Mouse (Mus musculus) forebrain, embryonic 13.5 days (tissue): ENCODE results near the gene Rorc. TPM values are rescaled to one million over a fixed set of nuclear protein-coding genes. Genes with fewer than 3 reads are reported as not detected.

Experiments used
- ATAC-seq: fragments of 200-750 bp; cut with Nextera tagmentation; 2 replicates; pipeline ENCODE4 v1.8.0; 2017
- H3K27ac ChIP-seq: fragments of 300-500 bp; sonication (generic); 2 replicates; pipeline ENCODE4 v1.5.1; 2015; ENCODE audit warnings: inconsistent platforms, mild to moderate bottlenecking, moderate library complexity
- H3K27me3 ChIP-seq: fragments of 300-500 bp; sonication (generic); 2 replicates; pipeline ENCODE4 v1.6.1; 2015; ENCODE audit warnings: mild to moderate bottlenecking, inconsistent platforms
- H3K36me3 ChIP-seq: fragments of 300-500 bp; sonication (generic); 2 replicates; pipeline ENCODE4 v1.6.1; 2015; ENCODE audit warnings: mild to moderate bottlenecking, inconsistent platforms; ENCODE audit not compliant: poor library complexity, severe bottlenecking
- H3K4me1 ChIP-seq: fragments of 300-500 bp; sonication (generic); 2 replicates; pipeline ENCODE4 v1.6.1; 2015; ENCODE audit warnings: inconsistent platforms
- H3K4me2 ChIP-seq: fragments of 300-500 bp; sonication (generic); 2 replicates; pipeline ENCODE4 v1.6.1; 2015; ENCODE audit warnings: inconsistent platforms, mild to moderate bottlenecking, moderate library complexity
- H3K4me3 ChIP-seq: fragments of 300-500 bp; sonication (generic); 2 replicates; pipeline ENCODE4 v1.5.1; 2015; ENCODE audit warnings: mild to moderate bottlenecking, inconsistent platforms
- H3K9ac ChIP-seq: fragments of 300-500 bp; sonication (generic); 2 replicates; pipeline ENCODE4 v1.6.1; 2015; ENCODE audit warnings: mild to moderate bottlenecking, inconsistent platforms
- H3K9me3 ChIP-seq: fragments of 300-500 bp; sonication (generic); replicated peaks from 2 replicates; pipeline ENCODE4 v1.6.1; 2016; ENCODE audit warnings: inconsistent platforms
- WGBS: fragments of 180-500 bp; shearing (Covaris S2); methylation state at CpG from one replicate; pipeline ENCODE4 v1.1.7; 2015; 5-methylcytosine and 5-hydroxymethylcytosine counted together
- polyA plus RNA-seq: library from polyadenylated mRNA; unstranded; fragments of >200 nt; fragmentation: Nextera tagmentation; extraction: Ambion mirVana; gene quantifications from 2 replicates; pipeline ENCODE4 v1.2.1, GENCODE M21; 2015

Rorc gene
- polyA plus RNA-seq, 1 experiment from 2014 or later = 1.7 TPM

DNA sequence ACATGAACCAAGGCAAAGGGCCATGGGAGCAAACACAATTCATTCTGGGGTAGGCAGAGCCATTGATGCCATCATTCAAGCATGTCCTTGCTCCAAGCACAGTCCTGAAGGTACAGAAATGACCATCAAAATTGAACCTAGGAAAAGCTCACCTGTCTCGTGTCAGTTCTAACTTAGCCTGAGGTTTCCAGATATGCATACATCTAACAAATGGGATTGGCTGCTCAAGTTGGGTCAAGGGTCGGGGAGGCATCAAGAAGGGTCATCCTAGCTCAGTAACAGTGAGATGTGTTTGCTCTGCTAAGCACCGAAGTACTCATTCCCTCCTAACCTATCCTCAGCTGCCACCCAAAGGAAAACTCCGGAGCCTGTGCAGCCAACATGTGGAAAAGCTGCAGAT is 24.3 kb downstream of the Rorc start:
- no peaks in the 10 kb centered on the region for H3K9me3 ChIP-seq
- H3K4me1 ChIP-seq = peaks cover 21% of the 10 kb centered on the region
- H3K27ac ChIP-seq = no peak overlapping the region
- H3K27me3 ChIP-seq = peaks cover 18% of the 10 kb centered on the region
- no peaks in the 10 kb centered on the region for H3K36me3 ChIP-seq
- H3K9ac ChIP-seq = no peak overlapping the region
- H3K4me3 ChIP-seq = no peak overlapping the region
- WGBS = 89% methylated on average over 4 of the region's 4 CpGs
- H3K4me2 ChIP-seq = no peak overlapping the region
- no peak for ATAC-seq

DNA sequence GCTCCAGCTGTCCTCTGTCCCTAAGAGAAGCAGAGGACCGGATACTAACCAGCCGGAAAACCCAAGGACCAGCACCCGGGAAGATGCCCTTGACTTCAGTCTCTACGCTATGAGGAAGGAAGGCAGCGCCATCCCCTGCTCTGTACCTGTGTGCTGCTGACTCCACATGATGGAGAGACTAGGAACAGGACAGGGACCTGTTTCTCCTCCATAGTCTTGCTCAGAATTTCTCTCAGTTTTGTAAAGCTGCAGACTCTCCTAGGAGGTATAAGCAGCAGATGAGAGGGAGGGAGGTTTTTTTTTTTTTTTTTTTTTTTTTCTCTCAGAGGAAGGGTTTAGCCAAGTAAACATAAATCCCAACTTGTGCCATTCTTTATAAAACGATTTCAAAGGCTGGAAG is 25.6 kb downstream of the Rorc start, which contains the start of gene Lingo4:
Lingo4 (plus strand) TSS at position 301 of the 400 bp plus-strand sequence.
- Histone ChIP-seq H3K9me3 (no peaks in the 10 kb centered on the region), H3K36me3 (no peaks in the 10 kb centered on the region), H3K27ac (no peak within 1 kb of the TSS), H3K4me3 (peak within 1 kb of the TSS; percentile 37), H3K4me1 (peaks cover 21% of the 10 kb centered on the region), H3K9ac (peak within 1 kb of the TSS; percentile 71), H3K27me3 (peaks cover 18% of the 10 kb centered on the region), H3K4me2 (peak within 1 kb of the TSS; percentile 65)
- 75% methylated on average over 6 of the region's 6 CpGs for WGBS
- no peak for ATAC-seq

DNA sequence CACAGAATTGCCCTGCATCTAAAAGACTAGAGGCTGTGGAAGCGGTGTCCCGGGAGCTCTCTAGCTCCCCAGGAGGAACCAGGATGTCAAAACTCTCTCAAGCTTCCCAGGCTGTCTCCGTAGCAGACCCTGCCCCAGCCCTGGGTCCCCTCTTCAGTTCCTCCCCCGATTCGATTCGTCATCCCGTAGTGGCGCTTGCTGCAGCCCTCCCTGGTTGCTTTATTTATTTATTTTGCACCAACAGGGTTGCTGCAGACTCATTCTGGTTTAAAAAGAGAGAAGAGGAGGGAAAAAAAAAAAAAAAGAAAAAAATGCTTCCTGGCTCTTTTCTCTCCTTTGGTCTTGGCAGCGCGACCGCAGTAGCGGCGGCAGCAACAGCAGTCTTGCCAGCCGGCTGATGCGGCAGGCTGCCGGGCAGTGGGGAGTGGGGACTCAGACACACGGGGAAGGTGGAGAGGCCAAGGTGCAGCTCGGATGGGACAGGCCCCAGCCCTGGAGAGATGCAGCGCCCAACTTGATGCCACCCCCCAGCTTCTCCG is 26.4 kb downstream of the Rorc start:
- WGBS = 2% methylated on average over 20 of the region's 20 CpGs
- H3K27me3 ChIP-seq = peaks cover 18% of the 10 kb centered on the region

DNA sequence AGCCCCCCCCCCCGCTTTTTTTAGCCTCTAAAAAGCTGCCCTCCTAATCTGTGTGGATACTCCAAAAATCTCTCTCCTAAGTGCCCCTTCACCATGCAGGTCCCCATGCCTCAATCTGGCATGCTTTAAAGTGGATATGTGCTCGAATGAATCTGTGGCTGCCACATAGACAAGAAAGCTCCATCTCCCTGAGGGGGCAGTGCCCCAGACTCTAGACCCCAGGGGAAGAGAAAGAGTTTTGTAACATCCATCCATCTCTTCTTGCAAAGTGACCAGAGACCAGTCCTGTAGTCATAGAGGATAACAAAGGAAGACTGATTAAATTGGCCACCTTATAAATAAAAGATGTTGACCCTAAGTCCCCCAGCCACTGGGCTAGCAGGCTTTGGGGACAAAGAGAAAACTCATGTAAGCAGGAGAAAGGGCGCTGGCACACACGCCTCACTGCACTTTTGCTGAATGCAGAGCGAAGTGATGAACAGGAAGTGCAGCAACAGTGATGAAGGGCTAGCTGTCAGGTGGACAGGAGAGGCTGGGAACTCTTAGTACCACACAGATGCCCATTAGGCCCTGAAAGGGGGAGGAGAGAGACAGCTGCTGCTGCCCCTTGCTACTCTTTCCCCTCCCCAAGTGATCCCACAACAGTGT is 27.2 kb downstream of the Rorc start:
- Histone ChIP-seq H3K4me3 (peak overlapping the region; percentile 37), H3K27me3 (peaks cover 18% of the 10 kb centered on the region), H3K36me3 (no peaks in the 10 kb centered on the region), H3K4me1 (peaks cover 34% of the 10 kb centered on the region), H3K4me2 (peak overlapping the region; percentile 65), H3K27ac (no peak overlapping the region), H3K9me3 (no peaks in the 10 kb centered on the region), H3K9ac (peak overlapping the region; percentile 71)
- WGBS = 10% methylated on average over 5 of the region's 5 CpGs
- ATAC-seq = peak; percentile 5; the same call in 1 of the 2 replicates

More for the DNA sequence above, 26.4 kb downstream of the Rorc start:
- ATAC-seq = peak; percentile 85
- Histone ChIP-seq H3K9me3 (no peaks in the 10 kb centered on the region), H3K27ac (no peak overlapping the region), H3K4me3 (peak overlapping the region; percentile 37), H3K4me1 (peaks cover 26% of the 10 kb centered on the region), H3K36me3 (no peaks in the 10 kb centered on the region), H3K4me2 (peak overlapping the region; percentile 65), H3K9ac (peak overlapping the region; percentile 71)

DNA sequence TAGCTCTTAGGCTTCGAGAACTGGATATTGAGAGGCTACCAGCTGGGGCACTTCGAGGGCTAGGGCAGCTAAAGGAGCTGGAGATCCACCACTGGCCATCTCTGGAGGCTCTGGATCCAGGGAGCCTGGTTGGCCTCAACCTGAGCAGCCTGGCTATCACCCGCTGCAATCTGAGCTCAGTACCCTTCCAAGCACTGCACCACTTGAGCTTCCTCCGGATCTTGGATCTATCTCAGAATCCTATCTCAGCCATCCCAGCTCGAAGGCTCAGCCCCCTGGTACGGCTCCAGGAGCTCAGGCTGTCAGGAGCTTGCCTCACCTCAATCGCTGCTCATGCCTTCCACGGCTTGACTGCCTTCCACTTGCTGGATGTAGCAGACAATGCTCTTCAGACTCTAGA is 29.9 kb downstream of the Rorc start:
- no peak overlapping the region for H3K27ac ChIP-seq
- no peak overlapping the region for H3K4me3 ChIP-seq
- H3K9me3 ChIP-seq = no peaks in the 10 kb centered on the region
- no peak for ATAC-seq
- no peak overlapping the region for H3K4me2 ChIP-seq
- H3K9ac ChIP-seq = no peak overlapping the region
- H3K4me1 ChIP-seq = peaks cover 35% of the 10 kb centered on the region
- no peaks in the 10 kb centered on the region for H3K36me3 ChIP-seq
- peaks cover 9% of the 10 kb centered on the region for H3K27me3 ChIP-seq
- 78% methylated on average over 8 of the region's 8 CpGs for WGBS

DNA sequence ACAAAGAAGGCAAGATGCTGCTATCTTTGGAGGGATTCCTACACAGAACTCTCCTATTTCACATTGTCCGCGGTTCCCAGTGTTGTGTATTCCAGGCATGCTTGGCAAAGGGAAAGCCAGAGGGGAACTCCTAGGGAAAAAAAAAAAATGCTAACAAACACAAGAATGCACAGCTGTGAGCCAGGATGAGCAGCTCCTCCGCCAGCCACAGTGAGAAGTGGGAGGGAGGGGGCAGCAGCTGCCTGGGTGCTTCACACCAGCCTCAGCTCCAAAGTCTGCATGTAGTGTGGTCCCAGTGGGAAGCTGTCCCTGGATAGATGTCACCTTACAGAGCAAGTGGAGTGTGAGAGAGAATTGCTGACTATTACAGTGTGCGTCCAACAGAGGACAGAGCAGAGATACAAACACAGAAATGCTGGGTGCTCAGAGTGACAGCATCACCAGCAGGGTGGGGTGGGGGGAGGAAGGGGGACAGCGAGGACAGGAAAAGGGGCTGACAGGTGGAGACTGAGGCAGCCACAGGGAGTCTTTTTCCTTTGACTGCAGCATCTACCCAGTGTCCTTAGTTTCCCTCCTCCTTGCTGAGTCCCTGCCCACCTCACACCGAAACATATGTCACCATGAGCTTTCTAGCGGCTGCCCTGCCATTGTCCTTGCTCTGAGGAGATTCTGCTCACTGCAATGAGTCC is 31.9 kb downstream of the Rorc start:
- H3K27me3 ChIP-seq = 0 out of 2 replicates have a peak, but pooled peaks cover 3% of the 10 kb centered on the region
- ATAC-seq = peak; percentile 73
- H3K4me2 ChIP-seq = no peak overlapping the region
- 21% methylated on average over 7 of the region's 7 CpGs for WGBS
- no peaks in the 10 kb centered on the region for H3K9me3 ChIP-seq
- H3K4me1 ChIP-seq = peaks cover 24% of the 10 kb centered on the region
- H3K4me3 ChIP-seq = no peak overlapping the region
- no peaks in the 10 kb centered on the region for H3K36me3 ChIP-seq
- peak overlapping the region; percentile 41 for H3K9ac ChIP-seq
- peak overlapping the region; percentile 62; the same call in 1 of the 2 replicates for H3K27ac ChIP-seq

DNA sequence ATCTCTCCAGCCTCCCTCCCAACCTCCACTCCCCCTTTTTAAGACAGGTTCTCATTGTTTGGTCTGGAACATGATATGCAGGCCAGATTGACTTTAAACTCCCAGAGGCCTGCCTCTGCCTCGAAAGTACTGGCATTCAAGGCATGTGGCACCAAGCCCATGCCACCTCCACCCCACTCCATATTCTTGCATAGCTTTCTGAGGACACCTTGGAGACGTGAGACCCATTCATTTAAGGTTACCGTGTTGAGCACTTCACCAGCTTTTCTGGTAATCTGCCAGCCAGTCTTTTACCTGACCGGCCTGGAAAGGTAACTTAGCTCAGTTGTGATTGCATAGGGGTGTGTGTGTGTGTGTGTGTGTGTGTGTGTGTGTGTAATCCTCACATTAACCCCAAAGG is 33.0 kb downstream of the Rorc start:
- Histone ChIP-seq H3K4me1 (peaks cover 14% of the 10 kb centered on the region), H3K36me3 (no peaks in the 10 kb centered on the region), H3K27me3 (no peaks in the 10 kb centered on the region), H3K4me2 (no peak overlapping the region), H3K27ac (no peak overlapping the region), H3K4me3 (no peak overlapping the region), H3K9ac (no peak overlapping the region), H3K9me3 (no peaks in the 10 kb centered on the region)
- 72% methylated on average over 4 of the region's 4 CpGs for WGBS
- no peak for ATAC-seq

DNA sequence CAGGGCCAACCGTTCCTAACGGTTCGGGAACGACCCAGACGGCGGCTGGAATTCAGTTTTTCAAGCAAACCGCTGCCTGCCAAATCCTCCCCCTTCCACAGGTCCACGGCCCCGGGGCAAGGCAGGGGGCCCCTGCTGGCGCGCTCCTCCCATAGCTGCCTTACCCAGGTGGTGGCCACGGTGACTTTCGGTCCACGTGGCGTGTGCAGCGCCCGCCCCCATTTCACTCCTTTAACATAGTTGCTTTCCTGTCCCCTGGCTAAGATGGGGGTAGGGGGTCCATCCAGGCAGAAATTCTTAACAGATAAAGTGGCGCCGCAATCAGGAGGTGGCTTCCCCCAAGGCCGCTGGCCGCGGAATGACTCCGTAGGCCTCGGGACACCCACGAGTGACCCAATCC is 39.9 kb downstream of the Rorc start:
- Histone ChIP-seq H3K27ac (peak overlapping the region; percentile 80), H3K9me3 (no peaks in the 10 kb centered on the region), H3K4me3 (peak overlapping the region; percentile 60), H3K4me2 (peak overlapping the region; percentile 87), H3K27me3 (no peaks in the 10 kb centered on the region), H3K4me1 (peaks cover 18% of the 10 kb centered on the region), H3K9ac (peak overlapping the region; percentile 77), H3K36me3 (no peaks in the 10 kb centered on the region)
- ATAC-seq = peak; percentile 63
- WGBS = 4% methylated on average over 25 of the region's 25 CpGs

DNA sequence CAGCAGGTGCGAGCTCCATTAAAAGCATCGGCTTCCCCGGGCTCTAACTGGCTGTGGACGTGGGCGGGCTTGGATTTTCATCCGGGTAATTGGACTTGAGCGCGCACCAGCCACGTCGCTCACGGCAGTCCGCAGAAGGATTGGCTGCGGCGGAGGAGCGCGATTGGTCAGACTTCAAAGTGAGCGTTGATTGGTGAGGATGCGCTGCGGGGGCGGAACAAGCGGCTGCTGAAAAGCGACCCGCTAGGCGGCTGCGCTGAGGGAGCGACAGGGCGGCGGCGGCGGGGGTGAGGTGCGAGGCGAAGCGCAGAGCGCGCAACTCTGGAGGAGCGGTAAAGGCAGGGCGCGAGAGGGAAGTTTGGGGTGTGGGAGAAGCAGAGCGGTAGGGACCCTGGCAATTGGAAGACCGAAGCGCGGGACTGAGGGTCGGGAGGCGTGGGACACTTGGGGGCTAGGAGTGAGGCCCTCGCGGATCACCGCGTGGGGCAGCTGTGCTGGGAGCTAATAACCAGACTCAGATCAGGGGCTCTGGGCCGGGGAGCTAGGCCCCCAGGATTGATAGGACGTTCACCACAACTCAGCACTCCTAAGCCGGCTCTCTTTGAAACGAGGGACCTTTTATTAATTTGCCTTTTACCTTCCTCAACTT is 40.6 kb downstream of the Rorc start, which contains the start of gene Tdrkh:
Tdrkh (plus strand) TSS at position 243 of the 649 bp plus-strand sequence.
- peak; percentile 98 for ATAC-seq
- Histone ChIP-seq H3K9me3 (no peaks in the 10 kb centered on the region), H3K4me1 (peaks cover 18% of the 10 kb centered on the region), H3K4me3 (peak within 1 kb of the TSS; percentile 60), H3K4me2 (peak within 1 kb of the TSS; percentile 87), H3K27me3 (no peaks in the 10 kb centered on the region), H3K36me3 (no peaks in the 10 kb centered on the region), H3K27ac (peak within 1 kb of the TSS; percentile 80), H3K9ac (peak within 1 kb of the TSS; percentile 79)
- WGBS = 7% methylated on average over 52 of the region's 52 CpGs

DNA sequence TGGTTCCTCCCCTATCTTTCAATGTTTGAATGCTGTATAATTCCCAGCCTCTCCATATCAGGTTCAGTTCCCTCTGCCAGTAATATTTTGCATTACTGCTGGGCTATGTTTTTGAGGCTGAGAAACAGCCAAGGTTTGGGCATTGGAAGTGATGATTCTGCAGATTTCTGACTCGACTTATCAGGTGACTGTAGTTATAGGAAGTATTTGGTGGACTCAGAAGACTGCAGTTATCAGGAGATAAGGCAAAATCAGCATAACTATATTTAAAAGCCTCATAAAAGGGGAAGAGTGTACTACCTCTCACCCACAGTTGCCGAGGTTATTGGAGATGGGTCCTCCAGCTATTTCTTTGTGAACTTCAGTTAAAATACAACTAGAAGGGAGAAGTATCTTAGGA is 58.4 kb downstream of the Rorc start:
- ATAC-seq = no peak

DNA sequence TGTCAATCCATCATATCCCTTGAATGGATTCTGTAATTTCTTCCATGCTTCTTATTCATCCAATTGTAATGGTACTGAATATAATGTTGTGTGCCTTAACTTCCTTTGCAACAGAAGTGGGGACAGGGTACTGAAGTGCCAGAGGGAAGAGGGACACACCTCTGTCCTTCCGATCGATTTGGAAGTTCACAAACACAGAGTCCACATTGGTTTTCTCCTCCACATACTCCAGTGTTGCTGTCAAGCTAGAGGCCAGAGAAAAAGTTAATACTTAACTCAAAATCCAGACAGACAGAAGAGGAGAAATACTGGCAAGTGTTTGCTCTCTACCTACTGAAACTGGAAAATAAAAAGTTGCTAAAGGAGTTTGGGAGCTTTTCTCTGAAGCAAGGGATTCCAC is 61.7 kb downstream of the Rorc start:
- Histone ChIP-seq H3K27ac (no peak overlapping the region), H3K9ac (no peak overlapping the region), H3K9me3 (no peaks in the 10 kb centered on the region), H3K27me3 (no peaks in the 10 kb centered on the region), H3K4me3 (no peak overlapping the region), H3K36me3 (peaks cover 21% of the 10 kb centered on the region), H3K4me1 (no peaks in the 10 kb centered on the region), H3K4me2 (no peak overlapping the region)
- 97% methylated on average over 2 of the region's 2 CpGs for WGBS
- ATAC-seq = no peak

More for the DNA sequence above, 58.4 kb downstream of the Rorc start:
- Histone ChIP-seq H3K4me1 (no peaks in the 10 kb centered on the region), H3K27me3 (no peaks in the 10 kb centered on the region), H3K4me2 (no peak overlapping the region), H3K36me3 (peaks cover 47% of the 10 kb centered on the region), H3K9me3 (no peaks in the 10 kb centered on the region), H3K27ac (no peak overlapping the region), H3K4me3 (no peak overlapping the region), H3K9ac (no peak overlapping the region)
- 85% methylated on average over 2 of the region's 2 CpGs for WGBS

DNA sequence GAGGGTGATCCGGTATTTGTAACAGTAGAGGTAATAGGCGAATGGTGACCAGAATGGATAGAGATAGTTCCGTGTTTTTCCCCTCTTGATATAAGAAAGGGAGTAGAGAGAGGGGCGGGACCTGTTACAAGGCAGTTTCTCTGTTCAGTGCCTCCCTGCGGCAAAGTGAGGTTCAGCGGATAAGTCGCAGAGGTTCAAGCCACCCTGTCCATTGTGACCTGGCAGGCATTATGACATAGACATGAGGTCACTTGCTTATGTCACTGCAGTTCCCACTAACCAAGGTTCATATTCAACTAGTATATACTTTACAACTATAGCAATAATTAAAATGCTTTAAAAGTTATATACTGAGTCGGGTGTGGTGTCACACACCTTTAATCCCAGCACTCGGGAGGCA is 63.8 kb downstream of the Rorc start:
- Histone ChIP-seq H3K9me3 (no peaks in the 10 kb centered on the region), H3K9ac (no peak overlapping the region), H3K4me2 (no peak overlapping the region), H3K36me3 (0 out of 2 replicates have a peak, but pooled peaks cover 2% of the 10 kb centered on the region), H3K4me1 (no peaks in the 10 kb centered on the region), H3K27ac (no peak overlapping the region), H3K27me3 (peaks cover 10% of the 10 kb centered on the region; the same call in 1 of the 2 replicates), H3K4me3 (no peak overlapping the region)
- WGBS = 83% methylated on average over 9 of the region's 9 CpGs
- ATAC-seq = no peak
